Mouse (Mus musculus) midbrain, embryonic 12.5 days (tissue): ENCODE results near the gene Rrp7a. TPM values are rescaled to one million over a fixed set of nuclear protein-coding genes. Genes with fewer than 3 reads are reported as not detected.

ENCODE experiments used
- ATAC-seq: fragments of 200-750 bp; cut with Nextera tagmentation; 2 replicates; pipeline ENCODE4 v1.8.0; 2017; ENCODE audit warnings: low read depth, moderate TSS enrichment, moderate library complexity; ENCODE audit not compliant: low FRiP score
- H3K27ac ChIP-seq: fragments of 300-500 bp; sonication (generic); replicated peaks from 2 replicates; pipeline ENCODE4 v1.5.1; 2016; ENCODE audit warnings: mild to moderate bottlenecking
- H3K27me3 ChIP-seq: fragments of 300-500 bp; sonication (generic); 2 replicates; pipeline ENCODE4 v1.6.1; 2016; ENCODE audit warnings: mild to moderate bottlenecking
- H3K36me3 ChIP-seq: fragments of 300-500 bp; sonication (generic); 2 replicates; pipeline ENCODE4 v1.6.1; 2016
- H3K4me1 ChIP-seq: fragments of 300-500 bp; sonication (generic); 2 replicates; pipeline ENCODE4 v1.6.1; 2016
- H3K4me2 ChIP-seq: fragments of 300-500 bp; sonication (generic); replicated peaks from 2 replicates; pipeline ENCODE4 v1.6.1; 2016; ENCODE audit warnings: mild to moderate bottlenecking, moderate library complexity
- H3K4me3 ChIP-seq: fragments of 300-500 bp; sonication (generic); 2 replicates; pipeline ENCODE4 v1.5.1; 2016; ENCODE audit warnings: mild to moderate bottlenecking
- H3K9ac ChIP-seq: fragments of 300-500 bp; sonication (generic); replicated peaks from 2 replicates; pipeline ENCODE4 v1.6.1; 2016; ENCODE audit warnings: mild to moderate bottlenecking, moderate library complexity
- H3K9me3 ChIP-seq: fragments of 300-500 bp; sonication (generic); 2 replicates; pipeline ENCODE4 v1.6.1; 2016; ENCODE audit warnings: mild to moderate bottlenecking
- WGBS: fragments of 180-500 bp; shearing (Covaris S2); methylation state at CpG from one replicate; pipeline ENCODE4 v1.1.7; 2016; 5-methylcytosine and 5-hydroxymethylcytosine counted together
- polyA plus RNA-seq: library from polyadenylated mRNA; unstranded; fragments of >200 nt; fragmentation: Nextera tagmentation; extraction: Ambion mirVana; gene quantifications from 2 replicates; pipeline ENCODE4 v1.2.1, GENCODE M21; 2016

The Rrp7a gene
- polyA plus RNA-seq, 1 experiment from 2014 or later = 73.9 TPM

DNA sequence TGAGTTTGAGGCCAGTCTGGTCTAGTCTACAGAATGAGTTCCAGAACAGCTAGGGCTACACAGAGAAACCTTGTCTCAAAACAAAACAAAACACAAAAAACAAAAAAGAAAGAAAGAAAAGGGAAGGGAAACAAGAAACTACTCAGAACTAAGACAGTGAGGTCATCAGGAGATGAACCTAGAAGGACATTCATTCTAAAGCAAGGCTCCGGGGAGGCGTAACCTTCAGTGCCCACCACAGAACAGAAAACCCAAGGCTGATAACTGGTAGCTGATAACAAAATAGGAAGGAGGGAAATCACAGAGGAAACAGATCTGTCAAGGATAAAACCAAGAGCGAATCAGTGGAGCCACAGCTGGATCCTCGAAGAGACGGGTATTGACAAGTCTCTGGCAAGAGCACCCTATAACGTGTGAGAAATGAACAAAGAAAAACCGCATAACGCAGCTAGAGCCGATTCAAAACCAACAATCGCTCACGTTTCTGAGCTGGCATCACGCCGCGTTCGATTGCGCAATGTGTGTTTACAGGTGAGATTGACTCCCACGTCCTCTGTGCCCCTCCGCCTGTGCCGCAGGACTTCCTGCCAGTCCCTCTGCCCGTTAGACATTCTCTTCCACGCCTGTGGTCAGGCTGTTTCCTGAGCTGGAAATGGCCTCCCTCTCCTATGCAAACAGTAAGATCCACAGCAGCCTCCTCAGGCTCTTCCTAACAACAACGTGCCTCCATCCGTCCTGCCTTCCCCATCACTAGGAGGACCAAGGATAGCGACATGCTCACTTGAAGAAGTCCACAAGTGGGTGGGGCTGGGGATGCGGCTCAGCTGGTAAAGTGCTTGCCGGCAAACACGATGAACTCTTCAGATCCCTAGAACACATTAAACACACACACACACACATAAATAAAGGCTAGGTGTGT, 46.7 kb downstream of the Rrp7a start:
- 0 out of 2 replicates have a peak, but pooled peaks cover 5% of the 10 kb centered on the region for H3K27me3 ChIP-seq
- H3K4me2 ChIP-seq = no peak overlapping the region
- WGBS = 67% methylated on average over 27 of the region's 27 CpGs
- no peak overlapping the region for H3K27ac ChIP-seq
- no peak overlapping the region for H3K4me3 ChIP-seq
- ATAC-seq = no peak
- 0 out of 2 replicates have a peak, but pooled peaks cover 3% of the 10 kb centered on the region for H3K4me1 ChIP-seq
- no peaks in the 10 kb centered on the region for H3K36me3 ChIP-seq
- H3K9ac ChIP-seq = no peak overlapping the region
- no peaks in the 10 kb centered on the region for H3K9me3 ChIP-seq

DNA sequence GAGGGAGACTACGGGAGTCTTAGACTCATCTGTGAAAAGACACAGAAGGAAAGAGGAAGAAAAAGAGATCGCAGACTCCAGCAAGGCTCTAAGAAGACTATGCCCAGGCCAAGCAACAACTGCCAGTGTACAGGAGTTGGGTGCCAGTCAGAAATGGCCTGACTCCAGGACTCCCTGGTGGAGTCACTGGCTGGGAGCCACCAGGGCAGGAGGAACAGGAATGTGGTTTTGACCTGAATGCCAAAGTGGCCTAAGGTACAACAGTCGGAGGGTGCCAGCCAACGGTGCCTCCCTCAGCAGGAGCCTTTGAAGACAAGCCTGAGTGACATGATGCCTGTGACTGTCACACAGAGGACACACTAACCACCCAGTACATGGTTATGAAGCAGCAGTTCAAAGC, 48.4 kb downstream of the Rrp7a start:
- Histone ChIP-seq H3K9ac (no peak overlapping the region), H3K27me3 (0 out of 2 replicates have a peak, but pooled peaks cover 5% of the 10 kb centered on the region), H3K27ac (no peak overlapping the region), H3K4me1 (0 out of 2 replicates have a peak, but pooled peaks cover 3% of the 10 kb centered on the region), H3K9me3 (no peaks in the 10 kb centered on the region), H3K36me3 (no peaks in the 10 kb centered on the region), H3K4me2 (no peak overlapping the region), H3K4me3 (no peak overlapping the region)
- no peak for ATAC-seq
- 90% methylated on average over 4 of the region's 4 CpGs for WGBS

GRCm38 (mm10) chr15:83071752-83072151, 50.8 kb downstream of the Rrp7a start:
- Histone ChIP-seq H3K4me1 (0 out of 2 replicates have a peak, but pooled peaks cover 3% of the 10 kb centered on the region), H3K4me2 (no peak overlapping the region), H3K27ac (no peak overlapping the region), H3K9ac (no peak overlapping the region), H3K9me3 (no peaks in the 10 kb centered on the region), H3K27me3 (no peaks in the 10 kb centered on the region), H3K36me3 (no peaks in the 10 kb centered on the region), H3K4me3 (no peak overlapping the region)
- no peak for ATAC-seq
- 82% methylated on average over 5 of the region's 5 CpGs for WGBS

DNA sequence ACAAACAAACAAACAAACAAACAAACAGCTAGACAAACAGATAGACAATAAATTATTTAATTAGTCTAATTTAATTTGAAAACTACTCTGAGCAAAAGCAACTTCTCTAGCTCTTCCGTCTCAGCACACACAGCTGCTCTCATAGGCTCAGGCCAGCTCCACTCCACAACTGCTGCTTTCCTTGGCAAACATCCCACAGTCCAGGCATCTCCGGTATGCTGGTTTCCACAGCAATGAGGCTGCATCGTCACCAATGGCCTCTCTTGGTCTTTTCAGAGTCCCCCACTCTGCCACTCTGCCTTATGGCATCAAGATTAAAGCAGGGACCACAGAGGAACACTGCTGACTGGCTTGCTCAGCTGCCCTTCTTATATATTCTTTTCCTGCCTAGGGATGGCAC, 51.7 kb downstream of the Rrp7a start:
- Histone ChIP-seq H3K36me3 (no peaks in the 10 kb centered on the region), H3K4me2 (no peak overlapping the region), H3K9ac (no peak overlapping the region), H3K4me1 (0 out of 2 replicates have a peak, but pooled peaks cover under 1% of the 10 kb centered on the region), H3K9me3 (no peaks in the 10 kb centered on the region), H3K27me3 (no peaks in the 10 kb centered on the region), H3K27ac (no peak overlapping the region), H3K4me3 (no peak overlapping the region)
- no peak for ATAC-seq
- WGBS = 72% methylated on average over 3 of the region's 3 CpGs

DNA sequence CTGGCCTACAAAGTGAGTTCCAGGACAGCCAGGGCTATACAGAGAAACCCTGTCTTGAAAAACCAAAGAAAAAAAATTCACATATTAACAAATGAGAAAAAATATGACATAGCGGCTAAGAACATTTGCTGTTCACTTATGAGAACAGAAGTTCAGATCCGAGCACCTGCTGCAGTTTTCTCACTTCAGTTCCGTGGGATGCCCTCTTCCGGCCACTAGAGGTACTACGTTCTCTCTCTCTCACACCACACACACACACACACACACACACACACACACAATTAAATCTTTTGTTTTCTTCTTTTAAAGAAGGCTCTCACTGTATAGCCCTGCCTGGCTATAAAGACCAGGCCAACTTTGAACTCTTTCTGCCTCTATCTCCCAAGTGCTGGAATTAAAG, 54.3 kb downstream of the Rrp7a start:
- WGBS = 94% methylated on average over 5 of the region's 5 CpGs

GRCm38 (mm10) chr15:83065543-83065942, 57.1 kb downstream of the Rrp7a start:
- no peak overlapping the region for H3K9ac ChIP-seq
- H3K27ac ChIP-seq = no peak overlapping the region
- no peak overlapping the region for H3K4me3 ChIP-seq
- no peak overlapping the region for H3K4me2 ChIP-seq
- no peaks in the 10 kb centered on the region for H3K36me3 ChIP-seq
- ATAC-seq = no peak
- WGBS = 90% methylated on average over 4 of the region's 4 CpGs
- H3K4me1 ChIP-seq = peaks cover 7% of the 10 kb centered on the region
- H3K27me3 ChIP-seq = no peaks in the 10 kb centered on the region; the same call in 1 of the 2 replicates
- no peaks in the 10 kb centered on the region for H3K9me3 ChIP-seq

More for the DNA sequence above, 54.3 kb downstream of the Rrp7a start:
- Histone ChIP-seq H3K9ac (no peak overlapping the region), H3K4me2 (no peak overlapping the region), H3K27me3 (no peaks in the 10 kb centered on the region), H3K27ac (no peak overlapping the region), H3K9me3 (no peaks in the 10 kb centered on the region), H3K4me3 (no peak overlapping the region), H3K36me3 (no peaks in the 10 kb centered on the region), H3K4me1 (no peaks in the 10 kb centered on the region)
- no peak for ATAC-seq

Other genes starting within 250 kb of the Rrp7a start
- gene Tcf20, start 134.9 kb downstream of the Rrp7a start, polyA plus RNA-seq = 13.7 TPM in 2 replicates
- gene Nfam1, start 89.5 kb downstream of the Rrp7a start, polyA plus RNA-seq = 3.3 and 4.2 TPM in 2 replicates
- gene Serhl, start 33.3 kb downstream of the Rrp7a start, polyA plus RNA-seq = 42.6 and 43.0 TPM in 2 replicates
- gene Poldip3, start 26.6 kb upstream of the Rrp7a start, polyA plus RNA-seq = 183 and 185 TPM in 2 replicates
- gene Cyb5r3, start 49.8 kb upstream of the Rrp7a start, polyA plus RNA-seq = 139 and 148 TPM in 2 replicates
- gene A4galt, start 129.0 kb upstream of the Rrp7a start, polyA plus RNA-seq = 2.4 and 2.9 TPM in 2 replicates
- 38.8 and 40.0 TPM in 2 replicates for gene Arfgap3, start 227.4 kb upstream of the Rrp7a start, polyA plus RNA-seq